Mouse (Mus musculus): Measurements from ENCODE around the gene 6430531B16Rik.

- TF ChIP-seq CTCF (IDR thresholded peaks at IDR 0.05; ENCODE audit: borderline replicate concordance, control insufficient read depth, extremely low read depth, insufficient read depth, low read length, poor library complexity), result no peak
- no peak for TF ChIP-seq POLR2A (IDR thresholded peaks at IDR 0.05; ENCODE audit: control insufficient read depth, extremely low read depth, insufficient read depth, low read length, poor library complexity)
These were observed 16.1 kb upstream of the 6430531B16Rik start for GRCm38 (mm10) chr7:139994676-139995075.

All from thymus, adult 2 months (tissue).